Mouse (Mus musculus) heart, postnatal 36 days (tissue): Measurements from ENCODE around the gene Fstl3. TPM values are rescaled to one million over a fixed set of nuclear protein-coding genes. Genes with fewer than 3 reads are reported as not detected.
A peak's percentile ranks its signal among the peaks of the same experiment; 100 is the strongest.

Experiments
- DNase-seq, 2 experiments: peaks; one replicate each; pipeline ENCODE4 v3.0.0; 2021 to 2022
- intact Hi-C: fragments of 180-260 bp; cut with DNase I; formaldehyde crosslinking; loops from one replicate; pipeline ENCODE4 v1.15.1; 2025
- total RNA-seq, 2 experiments: library from RNA; stranded (reverse); gene quantifications; 2 replicates each; pipeline ENCODE4 v1.2.3; 2021

Fstl3 gene
- total RNA-seq, 2 experiments from 2014 or later, result 4.2 to 4.3 TPM

DNA sequence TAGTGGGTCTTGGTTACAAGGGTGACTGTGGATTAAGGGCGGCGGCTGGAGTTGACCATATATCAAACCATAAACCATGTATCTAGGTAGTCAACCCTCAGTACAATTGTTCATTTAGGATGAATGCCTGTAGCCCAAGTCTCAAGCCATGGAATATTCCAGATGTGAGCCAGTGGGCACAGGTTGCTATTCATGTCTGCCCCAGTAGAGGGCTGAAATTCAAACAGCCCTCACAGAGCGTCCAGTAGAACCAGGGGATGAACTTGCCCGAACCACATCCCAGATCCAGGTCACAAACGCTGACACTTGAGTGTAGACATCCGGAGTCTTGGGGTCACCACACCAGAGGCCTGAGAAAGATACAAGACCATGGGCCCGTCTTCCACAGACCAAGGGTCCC, 6.0 kb downstream of the Fstl3 start:
- intact Hi-C loops, result no loop called here
- DNase-seq, result no peak

DNA sequence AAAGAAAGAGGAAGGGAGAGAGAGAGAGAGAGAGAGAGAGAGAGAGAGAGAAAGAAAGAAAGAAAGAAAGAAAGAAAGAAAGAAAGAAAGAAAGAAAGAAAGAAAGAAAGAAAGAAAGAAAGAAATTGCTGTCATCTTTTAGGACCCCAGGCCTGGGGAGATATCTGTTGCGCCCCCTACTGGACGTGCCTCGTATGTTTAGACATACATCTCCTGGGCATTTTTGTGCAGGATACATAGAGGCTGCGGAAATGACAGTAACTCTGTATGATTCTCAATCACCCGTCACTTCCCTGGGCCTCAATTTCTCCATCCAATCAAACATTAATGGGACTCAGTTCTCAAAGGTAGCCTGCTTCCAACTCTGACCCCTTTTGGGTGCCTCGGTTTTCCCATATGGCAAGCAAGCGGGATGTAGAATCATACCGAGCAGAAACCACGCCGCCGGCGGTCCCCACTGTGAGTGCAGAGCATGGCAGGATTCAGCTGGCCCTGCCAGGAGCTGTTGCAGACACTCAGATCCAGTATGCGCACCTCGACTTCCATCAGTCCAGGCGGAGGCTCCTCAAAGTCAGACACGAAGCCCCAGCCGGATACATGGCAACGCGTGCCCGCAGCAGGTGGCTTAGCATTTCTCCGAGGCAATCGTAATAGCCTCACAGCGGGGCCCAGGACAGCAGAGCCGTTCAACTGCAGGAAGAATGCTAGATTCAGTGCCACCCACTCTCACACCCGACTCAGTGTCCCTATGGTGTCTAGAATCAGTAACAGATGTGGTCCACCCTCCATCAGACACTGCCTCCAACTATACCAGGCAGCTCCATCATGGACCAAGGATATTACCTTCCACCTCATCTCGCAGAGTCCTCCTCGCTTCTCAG, 7.1 kb downstream of the Fstl3 start:
- DNase-seq, result no peak
- intact Hi-C loops, result no loop called here

- peak; percentile 81 to 91 for DNase-seq
- intact Hi-C loops, result loop anchor here (2.0 to 5.0 kb wide), 4 partner anchors 20 to 94 kb away; no protein-coding TSS in a partner anchor
Measured at GRCm38 (mm10) chr10:79788386-79789158, 11.5 kb downstream of the Fstl3 start.

- intact Hi-C loops, result loop anchor here (2.0 to 5.0 kb wide), 4 partner anchors 21 to 95 kb away; no protein-coding TSS in a partner anchor
- no peak for DNase-seq
Measured at GRCm38 (mm10) chr10:79789581-79789980, 12.5 kb downstream of the Fstl3 start.

- no peak for DNase-seq
- intact Hi-C loops, result no loop called here
Measured at GRCm38 (mm10) chr10:79790861-79791260, 13.8 kb downstream of the Fstl3 start, which contains the start of gene Prss57. TSS of gene Prss57 (minus strand) at chr10:79790961.

DNA sequence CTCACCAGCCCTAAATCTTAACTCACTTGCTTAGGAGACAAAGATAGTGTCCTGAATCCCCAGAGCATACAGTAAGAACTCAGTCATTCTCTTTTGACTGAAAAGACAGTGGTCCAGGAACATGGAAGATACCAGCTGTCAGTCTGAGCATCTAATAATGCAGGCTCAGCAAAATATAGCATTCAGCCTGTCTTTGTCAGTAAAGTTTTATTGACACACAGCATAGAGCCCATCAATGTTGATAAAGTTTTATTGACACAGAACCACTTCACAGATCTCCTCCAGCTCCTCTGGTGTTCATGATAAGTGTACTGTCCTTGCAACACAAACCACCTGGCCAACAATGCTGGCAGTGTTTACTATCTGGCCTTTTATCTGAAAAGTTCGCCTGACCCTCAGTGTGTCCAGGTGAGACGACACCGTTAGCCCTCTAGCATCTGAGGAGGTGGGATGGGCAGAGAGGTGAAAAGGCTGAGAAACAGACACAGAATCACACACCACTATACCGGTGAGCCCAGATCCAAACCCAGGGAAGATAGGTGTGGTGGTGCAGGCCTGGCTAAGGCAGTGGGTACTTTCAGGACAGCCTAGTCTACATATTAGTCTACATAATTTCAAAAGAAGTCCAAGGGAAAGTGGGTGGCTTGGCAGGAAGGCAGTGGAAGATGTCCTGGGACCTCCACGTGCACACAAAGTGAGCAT, 15.4 kb downstream of the Fstl3 start:
- intact Hi-C loops, result loop anchor here (1.0 kb wide), 1 partner anchor 20 kb away; no protein-coding TSS in a partner anchor
- DNase-seq, result no peak

DNA sequence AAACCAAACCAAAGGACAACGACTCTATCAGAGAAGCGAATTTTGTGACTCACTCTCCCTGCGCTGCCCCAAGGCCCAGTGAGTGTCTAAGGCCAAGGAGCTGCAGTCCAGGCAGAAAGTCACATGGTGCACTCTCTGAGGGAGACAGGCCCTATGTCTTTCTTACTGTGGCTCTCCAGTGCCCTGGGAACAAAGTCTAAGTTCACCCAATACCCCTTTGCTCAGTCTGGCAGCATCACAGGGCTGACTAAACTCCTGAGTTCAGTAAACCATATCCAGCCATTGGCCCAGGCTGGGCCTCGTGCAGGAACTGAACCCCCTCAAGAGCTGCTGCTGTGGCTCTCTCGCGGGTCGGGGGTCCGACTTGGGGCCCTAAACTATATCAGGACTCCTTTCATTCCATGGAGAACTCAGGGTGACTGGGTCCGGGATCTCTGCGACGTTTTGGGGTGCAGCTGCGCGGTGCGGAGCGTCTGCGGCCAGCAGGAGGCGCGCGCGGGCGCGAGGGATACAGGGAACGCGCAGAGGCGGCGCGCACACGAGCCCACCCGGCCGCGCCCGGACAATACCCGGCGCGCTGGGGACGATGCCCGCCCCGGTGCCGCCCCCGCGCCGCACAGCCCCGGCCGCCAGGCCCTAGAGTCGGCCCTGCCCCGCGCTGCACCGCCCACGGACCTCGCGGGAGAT, 16.1 kb downstream of the Fstl3 start, which contains the start of gene Palm:
Palm (plus strand) TSS at position 522 of the 687 bp plus-strand sequence.
- peak; percentile 88 to 91 for DNase-seq
- intact Hi-C loops, result loop anchor here (1.0 kb wide), 1 partner anchor 19 kb away; no protein-coding TSS in a partner anchor

DNA sequence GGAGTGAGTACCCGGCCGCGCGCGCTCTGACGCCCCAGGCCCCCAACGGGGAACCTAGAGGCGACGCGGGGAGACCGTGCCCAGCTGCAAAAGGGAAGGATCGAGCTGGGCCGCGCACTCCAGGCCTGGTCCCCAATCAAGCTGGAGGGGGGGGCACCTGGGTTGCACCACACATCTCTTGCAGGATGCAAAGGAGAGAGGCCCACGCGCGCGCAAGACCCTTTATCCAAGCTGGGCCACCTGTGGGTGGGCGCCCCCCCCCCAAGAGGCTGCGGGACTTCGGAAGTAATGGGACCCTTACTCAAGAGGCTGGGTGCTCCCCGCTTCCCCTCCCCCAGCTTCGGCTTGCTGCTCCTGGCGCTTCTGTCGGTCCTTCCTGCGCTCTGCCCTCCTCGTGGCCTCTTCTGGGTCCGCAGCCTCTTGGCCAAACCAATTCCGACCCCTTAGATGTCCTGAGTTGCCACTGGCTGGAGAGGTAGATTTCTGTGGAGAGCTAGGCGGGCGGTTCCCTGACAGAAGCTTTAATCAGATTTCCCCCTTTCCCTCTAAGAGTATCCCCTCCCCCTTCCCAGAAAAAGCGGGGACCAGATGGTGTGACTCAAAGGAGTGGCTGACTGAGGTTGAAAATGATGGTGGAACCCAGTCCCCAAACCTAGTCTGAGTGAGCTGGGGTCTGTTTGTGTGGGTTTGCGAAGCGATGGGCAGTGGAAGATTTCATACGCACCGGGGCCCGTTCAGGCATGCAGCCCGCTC, 16.8 kb downstream of the Fstl3 start:
- intact Hi-C loops, result loop anchor here (1.0 kb wide), 2 partner anchors 14 to 18 kb away; no protein-coding TSS in a partner anchor
- DNase-seq, result peak; percentile 45 to 52

DNA sequence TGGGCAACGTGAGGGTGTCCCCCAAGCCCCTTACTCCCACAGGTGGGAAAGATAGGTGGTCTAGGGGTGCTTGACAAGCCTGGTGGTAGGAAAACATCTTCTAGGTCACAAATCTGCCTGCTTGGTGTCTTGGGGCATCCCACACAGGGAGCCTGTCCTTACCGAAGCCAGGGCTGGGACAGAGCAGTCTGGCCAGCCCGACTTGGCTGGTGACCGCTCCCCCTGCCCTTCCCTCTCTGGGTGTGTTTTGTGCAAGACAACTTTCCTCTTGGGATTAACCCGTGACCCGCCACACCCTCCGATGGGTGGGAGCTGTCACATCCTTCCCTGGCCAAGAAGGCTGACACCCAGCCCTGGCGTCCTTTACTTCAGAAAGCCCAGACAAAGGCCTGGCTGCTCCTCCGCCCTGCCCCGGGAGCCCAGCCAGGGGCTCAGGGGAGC, 17.4 kb downstream of the Fstl3 start:
- intact Hi-C loops, result loop anchor here (1.0 kb wide), 1 partner anchor 14 kb away; no protein-coding TSS in a partner anchor
- DNase-seq, result peak; percentile 83 to 86

- DNase-seq, result no peak
- intact Hi-C loops, result no loop called here
Measured at GRCm38 (mm10) chr10:79795905-79796304, 18.8 kb downstream of the Fstl3 start.

DNA sequence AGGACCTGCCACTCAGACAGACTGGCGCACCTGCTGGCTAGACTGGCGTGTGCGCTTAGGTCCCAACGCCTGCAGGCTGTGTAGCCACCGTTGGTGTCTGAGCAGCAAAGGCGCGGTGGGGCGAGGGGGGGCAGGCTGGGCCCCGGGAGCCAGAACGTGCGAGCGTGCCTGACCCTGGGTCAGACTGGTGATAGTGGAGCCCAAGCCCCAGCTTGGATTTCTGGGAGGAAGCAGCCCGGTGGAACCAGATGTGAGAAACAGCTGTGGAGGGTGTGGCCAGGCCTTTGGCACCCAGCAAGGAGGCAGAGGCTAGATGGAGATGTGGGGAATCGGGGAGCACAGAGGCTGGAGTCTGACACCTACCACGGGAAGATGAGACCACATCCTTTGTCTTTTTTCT, 20.3 kb downstream of the Fstl3 start:
- DNase-seq, result peak; percentile 59 to 67
- intact Hi-C loops, result no loop called here

GRCm38 (mm10) chr10:79798289-79798928, 21.3 kb downstream of the Fstl3 start:
- DNase-seq, result no peak
- intact Hi-C loops, result no loop called here

DNA sequence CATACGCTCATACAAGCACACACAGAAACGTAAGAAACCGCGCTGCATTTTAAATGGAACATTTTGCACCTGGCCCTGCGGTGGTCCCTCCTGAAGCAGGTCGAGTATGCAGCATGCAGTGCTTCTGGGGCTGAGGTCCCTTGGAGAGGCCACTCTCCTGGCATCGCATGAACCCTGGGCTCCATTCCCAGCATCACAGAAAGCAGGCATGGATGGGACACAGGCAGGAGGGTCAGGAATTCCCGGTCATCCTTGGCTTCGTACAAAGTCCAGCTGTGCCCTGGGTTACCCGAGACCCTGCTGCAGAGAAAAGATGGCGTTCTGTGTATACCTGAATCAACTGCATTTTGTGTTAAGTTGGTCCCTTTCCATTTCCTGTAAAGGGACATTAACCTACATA, 23.4 kb downstream of the Fstl3 start:
- no peak for DNase-seq
- intact Hi-C loops, result no loop called here

- intact Hi-C loops, result no loop called here
- DNase-seq, result no peak
Measured at GRCm38 (mm10) chr10:79801837-79802236, 24.8 kb downstream of the Fstl3 start.

- intact Hi-C loops, result no loop called here
- DNase-seq, result peak; percentile 68 to 70
Measured at GRCm38 (mm10) chr10:79802331-79802971, 25.4 kb downstream of the Fstl3 start.

DNA sequence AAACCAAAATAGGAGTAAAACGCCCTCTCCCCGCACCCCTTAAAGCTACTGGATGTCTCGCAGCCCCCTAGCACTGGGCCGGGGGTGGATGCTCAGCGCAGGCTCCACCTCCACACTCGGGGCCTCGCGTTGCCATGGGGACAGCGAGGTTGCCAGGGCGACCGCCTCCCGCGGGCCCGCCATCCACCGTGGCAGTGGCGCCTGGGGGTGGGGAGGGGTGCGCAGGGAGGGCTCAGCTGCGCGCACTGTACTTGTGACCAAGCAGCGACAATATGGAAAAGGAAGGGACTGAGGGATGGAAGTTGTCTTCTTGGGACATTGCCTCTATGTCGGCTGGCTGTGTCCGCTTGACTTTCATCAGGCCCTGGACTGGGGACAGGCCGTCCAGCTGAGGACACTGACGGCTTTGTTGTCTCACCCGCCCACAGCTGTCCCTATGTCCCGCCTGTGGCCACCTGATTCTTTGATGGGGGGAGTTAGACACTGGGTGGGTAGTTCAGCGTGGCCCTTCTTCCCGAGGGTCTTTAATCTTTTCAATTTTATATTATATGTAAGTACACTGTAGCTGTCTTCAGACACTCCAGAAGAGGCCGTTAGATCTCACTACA, 26.7 kb downstream of the Fstl3 start:
- peak; percentile 46 to 48 for DNase-seq
- intact Hi-C loops, result no loop called here

DNA sequence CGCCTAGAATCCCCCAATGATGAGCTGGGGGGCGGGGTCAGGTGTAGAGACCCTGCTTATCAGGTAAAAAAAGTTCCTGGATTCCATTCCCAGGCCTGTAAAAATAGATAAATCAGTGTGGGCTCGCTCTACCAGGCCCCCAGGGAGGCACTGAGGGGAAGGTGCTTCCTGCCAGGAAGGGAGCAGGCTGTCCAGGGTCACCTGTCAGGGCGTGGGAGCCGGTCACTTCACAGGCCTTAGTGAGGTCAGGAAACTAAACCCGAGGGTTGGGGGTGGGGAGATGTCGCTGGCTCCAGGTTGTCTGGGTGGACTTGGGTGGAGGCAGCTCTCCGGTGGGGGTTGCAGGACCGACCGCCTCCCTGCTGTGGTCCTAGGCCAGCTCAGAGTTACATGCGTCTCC, 28.6 kb downstream of the Fstl3 start:
- peak; percentile 67 to 72 for DNase-seq
- intact Hi-C loops, result no loop called here

DNA sequence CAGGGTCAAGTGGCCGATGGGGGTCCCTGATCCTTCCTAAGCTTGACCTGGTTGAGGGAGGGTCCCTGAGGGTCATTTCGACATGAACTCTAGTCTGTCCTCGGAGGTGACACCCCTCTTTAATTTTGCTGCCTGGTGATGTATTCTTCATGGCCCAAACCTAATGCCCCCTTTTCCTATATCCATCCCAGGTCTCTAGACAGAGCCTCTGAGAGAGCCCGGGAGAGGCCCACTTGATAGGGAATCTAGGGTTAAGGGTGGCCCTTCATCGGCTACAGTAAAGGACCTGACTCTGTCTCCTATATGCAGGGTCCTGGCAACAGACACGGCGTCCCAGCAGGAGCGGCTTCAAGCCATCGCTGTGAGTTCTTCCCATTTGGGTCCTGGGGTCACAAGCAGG, 29.3 kb downstream of the Fstl3 start:
- intact Hi-C loops, result no loop called here

More for the DNA sequence above, 29.3 kb downstream of the Fstl3 start:
- no peak for DNase-seq
